17 mouse cellular contexts compared by ENCODE assay signal in the genomic region with DNA sequence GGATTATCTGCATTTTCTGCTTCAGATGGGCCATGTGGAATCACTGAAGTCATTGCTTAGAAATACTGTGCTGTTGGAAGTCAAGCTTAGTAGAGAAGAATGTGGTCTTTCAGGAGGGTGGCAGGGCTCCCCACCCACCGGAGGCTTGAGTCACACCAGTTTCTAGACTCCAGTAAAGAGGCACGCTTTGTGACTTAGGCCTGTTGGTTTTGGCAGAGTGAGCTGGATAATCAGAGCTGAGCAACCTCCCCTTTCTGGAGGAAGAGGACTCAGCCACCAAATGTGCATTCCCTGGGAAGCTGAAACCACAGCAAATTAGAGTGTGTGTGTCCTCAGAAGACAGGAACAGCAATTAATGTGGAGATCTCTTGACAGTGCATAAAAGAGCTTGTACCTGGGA.
A peak's percentile ranks its signal among the peaks of the same experiment; 100 is the strongest.
DNase-seq lines count a peak whose midpoint lies in the region; ATAC-seq and TF ChIP-seq lines count a peak whose summit lies in the region.
"Had no signal": no experiment of that assay in that cellular context is flagged by ENCODE, and none has a peak within 500 bp of the region (broad histone marks: within the 10 kb centered on the region; RNA-seq: fewer than 3 reads in every experiment).

No protein-coding gene starts in this region.

- TF ChIP-seq CTCF in heart, postnatal 0 days (IDR thresholded peaks at IDR 0.05; ENCODE audit: low read depth), result no peak

- H3K27me3 ChIP-seq in heart, embryonic 10.5 days (ENCODE audit: insufficient read depth, poor library complexity, severe bottlenecking), result no peaks in the 10 kb centered on the region
- no peaks in the 10 kb centered on the region for H3K27me3 ChIP-seq in heart, postnatal 0 days (ENCODE audit: control insufficient read depth, insufficient read depth, low read length)
- H3K27me3 ChIP-seq: midbrain, embryonic 13.5 days; stomach, embryonic 15.5 days had no signal

- no peak overlapping the region for H3K27ac ChIP-seq in heart, embryonic 10.5 days
- H3K27ac ChIP-seq in heart, postnatal 0 days (ENCODE audit: low read depth), result no peak overlapping the region
- H3K27ac ChIP-seq: midbrain, embryonic 13.5 days; stomach, embryonic 15.5 days had no signal

- peaks cover 70% of the 10 kb centered on the region for H3K36me3 ChIP-seq in heart, embryonic 10.5 days
- H3K36me3 ChIP-seq in heart, postnatal 0 days (replicated peaks; ENCODE audit: control insufficient read depth, insufficient read depth, low read length), result peaks cover 26% of the 10 kb centered on the region

- H3K4me2 ChIP-seq in heart, postnatal 0 days (ENCODE audit: low read depth, low read length), result no peak overlapping the region
- H3K4me2 ChIP-seq: midbrain, embryonic 13.5 days; stomach, embryonic 15.5 days had no signal

- H3K4me1 ChIP-seq in heart, embryonic 10.5 days, result peaks cover 4% of the 10 kb centered on the region; the same call in 1 of the 2 replicates
- peaks cover 5% of the 10 kb centered on the region; the same call in 1 of the 2 replicates for H3K4me1 ChIP-seq in heart, postnatal 0 days (ENCODE audit: control insufficient read depth, insufficient read depth)
- H3K4me1 ChIP-seq: midbrain, embryonic 13.5 days; stomach, embryonic 15.5 days had no signal

- H3K9ac ChIP-seq in heart, postnatal 0 days (replicated peaks; ENCODE audit: low read depth, low read length), result no peak overlapping the region
- H3K9ac ChIP-seq: liver, postnatal 0 days; midbrain, embryonic 13.5 days; stomach, embryonic 15.5 days had no signal

- H3K9me3 ChIP-seq in heart, embryonic 10.5 days, result no peaks in the 10 kb centered on the region
- H3K9me3 ChIP-seq in heart, postnatal 0 days (replicated peaks; ENCODE audit: control insufficient read depth, low read length), result no peaks in the 10 kb centered on the region
- H3K9me3 ChIP-seq: midbrain, embryonic 13.5 days; stomach, embryonic 15.5 days had no signal

- H3K4me3 ChIP-seq in heart, embryonic 10.5 days, result no peak overlapping the region
- no peak overlapping the region for H3K4me3 ChIP-seq in heart, postnatal 0 days (ENCODE audit: low read depth, low read length)
- H3K4me3 ChIP-seq: midbrain, embryonic 13.5 days; stomach, embryonic 15.5 days had no signal

- peak; percentile 49; the same call in 1 of the 2 replicates for ATAC-seq in heart, postnatal 0 days (ENCODE audit: insufficient read depth, low read depth)
- no peak for ATAC-seq in megakaryocyte, adult 5-6 weeks (ENCODE audit: poor library complexity, severe bottlenecking)
- ATAC-seq: CD4-positive, CD25-positive, alpha-beta regulatory T cell, adult 4 months; hindbrain, embryonic 16.5 days; liver, postnatal 0 days; midbrain, embryonic 13.5 days had no signal

- 72% methylated on average over 2 of the region's 2 CpGs for WGBS in heart, embryonic 10.5 days
- 87% methylated on average over 2 of the region's 2 CpGs for WGBS in heart, postnatal 0 days

- peak; percentile 17 to 34 for DNase-seq in heart, adult 9 months (ENCODE audit: low spot score in 2 of 2)
- no peak for DNase-seq in heart, embryonic 10.5 days (ENCODE audit: low spot score)
- DNase-seq in right cerebral cortex, adult 2 months (ENCODE audit: low spot score in 2 of 2), result peak; percentile 41 to 52
- no peak for DNase-seq in right cerebral cortex, postnatal 14 days
- DNase-seq in heart, postnatal 0 days (ENCODE audit: low spot score), result no peak
- DNase-seq in cerebellum, postnatal 10 days, result no peak
- DNase-seq in adrenal gland, postnatal 10 days, result no peak
- DNase-seq: cerebellum, adult 2 months; kidney, adult 8-10 months; left cerebral cortex, postnatal 4 days; liver, postnatal 0 days; lung, postnatal 4 days had no signal

- TF ChIP-seq EP300 in heart, postnatal 0 days (IDR thresholded peaks at IDR 0.05; ENCODE audit: low read depth), result no peak

Comparison
In these comparisons a context has a peak if more than half of its experiments do, and no peak if none do; other contexts are left out.
1. DNase-seq: peak in heart, adult 9 months (2 of 2) and right cerebral cortex, adult 2 months (2 of 2); none in heart, embryonic 10.5 days (single experiment), right cerebral cortex, postnatal 14 days (single experiment), heart, postnatal 0 days (single experiment), cerebellum, postnatal 10 days (0 of 2) and adrenal gland, postnatal 10 days (single experiment).